Mouse (Mus musculus) lung, adult 2 months (tissue): Measurements from ENCODE around the gene Mkln1.

Source experiments
- CTCF ChIP-seq: fragments of 200-500 bp; IDR thresholded peaks from 2 replicates; pipeline ENCODE4 v1.5.1; 2011; ENCODE audit warnings: mild to moderate bottlenecking, low read length, control low read depth; ENCODE audit not compliant: insufficient read depth
- POLR2A ChIP-seq: fragments of 200-500 bp; IDR thresholded peaks from 2 replicates; pipeline ENCODE4 v1.6.1; 2011; ENCODE audit warnings: low read depth, mild to moderate bottlenecking, control low read depth, low read length, borderline replicate concordance; ENCODE audit errors: extremely low read depth

DNA sequence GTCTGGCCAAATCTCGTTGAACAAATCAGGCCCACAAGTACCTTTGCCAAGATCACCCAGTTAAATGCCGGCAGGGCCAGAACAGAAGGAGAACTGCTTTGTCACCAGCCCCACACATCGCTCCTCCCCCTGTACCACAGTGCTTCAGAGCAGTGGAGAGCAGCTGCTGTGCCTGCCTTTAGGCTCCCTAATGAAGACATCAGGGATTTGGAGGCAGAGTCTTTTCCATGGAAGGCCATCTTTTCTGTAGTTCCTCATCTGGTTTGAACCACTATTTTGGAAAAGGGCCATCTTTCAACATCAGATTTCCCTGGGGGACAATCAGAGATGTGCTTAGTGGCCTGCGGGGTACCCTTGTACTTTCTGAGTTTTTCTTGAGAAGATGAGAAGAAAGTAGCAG, 41.2 kb upstream of the Mkln1 start:
- no peak for TF ChIP-seq CTCF
- TF ChIP-seq POLR2A, result no peak
